Mouse (Mus musculus): ENCODE data around the gene AY074887. TPM values are rescaled to one million over a fixed set of nuclear protein-coding genes. Genes with fewer than 3 reads are reported as not detected.

AY074887 gene
- polyA plus RNA-seq, 1 experiment from 2014 or later: 1.2 TPM

- WGBS: 76% methylated on average over 16 of the region's 16 CpGs
- no peak overlapping the region for H3K4me3 ChIP-seq
- no peak overlapping the region for H3K27ac ChIP-seq (replicated peaks)
- H3K4me1 ChIP-seq: peaks cover 2% of the 10 kb centered on the region; the same call in 1 of the 2 replicates
- no peaks in the 10 kb centered on the region for H3K9me3 ChIP-seq
- no peaks in the 10 kb centered on the region for H3K36me3 ChIP-seq (replicated peaks)
- DNase-seq (ENCODE audit: low spot score): peak; percentile 11
- no peaks in the 10 kb centered on the region for H3K27me3 ChIP-seq (replicated peaks; ENCODE audit: low read depth, poor library complexity, severe bottlenecking)
Observed at GRCm38 (mm10) chr9:54946256-54946655, 4.5 kb downstream of the AY074887 start.

- Histone ChIP-seq H3K36me3 (replicated peaks) (no peaks in the 10 kb centered on the region), H3K27me3 (replicated peaks; ENCODE audit: low read depth, poor library complexity, severe bottlenecking) (no peaks in the 10 kb centered on the region), H3K4me1 (no peaks in the 10 kb centered on the region), H3K9me3 (no peaks in the 10 kb centered on the region), H3K4me3 (no peak overlapping the region), H3K27ac (replicated peaks) (no peak overlapping the region)
- DNase-seq (ENCODE audit: low spot score): no peak
- WGBS: 77% methylated on average over 2 of the region's 2 CpGs
Observed at GRCm38 (mm10) chr9:54944467-54944866, 6.3 kb downstream of the AY074887 start.

- no peak overlapping the region for H3K4me3 ChIP-seq
- no peaks in the 10 kb centered on the region for H3K4me1 ChIP-seq
- 91% methylated on average over 4 of the region's 4 CpGs for WGBS
- H3K27me3 ChIP-seq (replicated peaks; ENCODE audit: low read depth, poor library complexity, severe bottlenecking): no peaks in the 10 kb centered on the region
- DNase-seq (ENCODE audit: low spot score): no peak
- no peak overlapping the region for H3K27ac ChIP-seq (replicated peaks)
- H3K36me3 ChIP-seq (replicated peaks): peaks cover 9% of the 10 kb centered on the region; the same call in 1 of the 2 replicates
- no peaks in the 10 kb centered on the region for H3K9me3 ChIP-seq
Observed at GRCm38 (mm10) chr9:54942071-54942470, 8.7 kb downstream of the AY074887 start.

GRCm38 (mm10) chr9:54932379-54932778 lies 18.4 kb downstream of the AY074887 start:
- Histone ChIP-seq H3K9me3 (no peaks in the 10 kb centered on the region), H3K4me1 (no peaks in the 10 kb centered on the region), H3K36me3 (replicated peaks) (no peaks in the 10 kb centered on the region), H3K4me3 (no peak overlapping the region), H3K27me3 (replicated peaks; ENCODE audit: low read depth, poor library complexity, severe bottlenecking) (no peaks in the 10 kb centered on the region), H3K27ac (replicated peaks) (no peak overlapping the region)
- WGBS: 69% methylated on average over 2 of the region's 2 CpGs
- no peak for DNase-seq (ENCODE audit: low spot score)

- H3K36me3 ChIP-seq (replicated peaks): no peaks in the 10 kb centered on the region
- DNase-seq (ENCODE audit: low spot score): no peak
Observed at GRCm38 (mm10) chr9:54931765-54932164, 19.0 kb downstream of the AY074887 start.

GRCm38 (mm10) chr9:54930741-54931140 lies 20.1 kb downstream of the AY074887 start:
- DNase-seq (ENCODE audit: low spot score): no peak
- no peaks in the 10 kb centered on the region for H3K27me3 ChIP-seq (replicated peaks; ENCODE audit: low read depth, poor library complexity, severe bottlenecking)
- no peak overlapping the region for H3K27ac ChIP-seq (replicated peaks)
- H3K36me3 ChIP-seq (replicated peaks): no peaks in the 10 kb centered on the region
- no peak overlapping the region for H3K4me3 ChIP-seq
- no peaks in the 10 kb centered on the region for H3K9me3 ChIP-seq
- H3K4me1 ChIP-seq: no peaks in the 10 kb centered on the region
- 89% methylated on average over 1 of the region's 1 CpGs for WGBS

More at GRCm38 (mm10) chr9:54931765-54932164, 19.0 kb downstream of the AY074887 start:
- Histone ChIP-seq H3K27ac (replicated peaks) (no peak overlapping the region), H3K4me3 (no peak overlapping the region), H3K4me1 (no peaks in the 10 kb centered on the region), H3K27me3 (replicated peaks; ENCODE audit: low read depth, poor library complexity, severe bottlenecking) (no peaks in the 10 kb centered on the region), H3K9me3 (no peaks in the 10 kb centered on the region)
- WGBS: 6% methylated on average over 1 of the region's 1 CpGs

GRCm38 (mm10) chr9:54919946-54920345 lies 30.9 kb downstream of the AY074887 start:
- no peak for DNase-seq (ENCODE audit: low spot score)
- peaks cover 9% of the 10 kb centered on the region for H3K36me3 ChIP-seq (replicated peaks)
- WGBS: 55% methylated on average over 4 of the region's 4 CpGs
- H3K4me1 ChIP-seq: peaks cover 9% of the 10 kb centered on the region
- peaks cover 5% of the 10 kb centered on the region; the same call in 1 of the 2 replicates for H3K9me3 ChIP-seq
- H3K4me3 ChIP-seq: no peak overlapping the region
- no peaks in the 10 kb centered on the region for H3K27me3 ChIP-seq (replicated peaks; ENCODE audit: low read depth, poor library complexity, severe bottlenecking)
- H3K27ac ChIP-seq (replicated peaks): no peak overlapping the region

- Histone ChIP-seq H3K4me1 (peaks cover 9% of the 10 kb centered on the region), H3K36me3 (replicated peaks) (peaks cover 9% of the 10 kb centered on the region), H3K9me3 (peaks cover 5% of the 10 kb centered on the region; the same call in 1 of the 2 replicates), H3K27me3 (replicated peaks; ENCODE audit: low read depth, poor library complexity, severe bottlenecking) (no peaks in the 10 kb centered on the region), H3K27ac (replicated peaks) (no peak overlapping the region), H3K4me3 (no peak overlapping the region)
- 95% methylated on average over 5 of the region's 5 CpGs for WGBS
- DNase-seq (ENCODE audit: low spot score): no peak
Observed at GRCm38 (mm10) chr9:54918781-54919180, 32.0 kb downstream of the AY074887 start.

- H3K27ac ChIP-seq (replicated peaks): no peak overlapping the region
- peak overlapping the region; percentile 72; the same call in 1 of the 2 replicates for H3K4me3 ChIP-seq
- peaks cover 9% of the 10 kb centered on the region for H3K36me3 ChIP-seq (replicated peaks)
- H3K4me1 ChIP-seq: peaks cover 9% of the 10 kb centered on the region
- no peak for DNase-seq (ENCODE audit: low spot score)
- no peaks in the 10 kb centered on the region for H3K27me3 ChIP-seq (replicated peaks; ENCODE audit: low read depth, poor library complexity, severe bottlenecking)
- 77% methylated on average over 2 of the region's 2 CpGs for WGBS
- peaks cover 5% of the 10 kb centered on the region; the same call in 1 of the 2 replicates for H3K9me3 ChIP-seq
Observed at GRCm38 (mm10) chr9:54918191-54918590, 32.6 kb downstream of the AY074887 start.

- peak within 1 kb of the TSS; percentile 74 for H3K27ac ChIP-seq (replicated peaks)
- H3K4me1 ChIP-seq: peaks cover 9% of the 10 kb centered on the region
- WGBS: under 1% methylated on average over 34 of the region's 34 CpGs
- H3K27me3 ChIP-seq (replicated peaks; ENCODE audit: low read depth, poor library complexity, severe bottlenecking): no peaks in the 10 kb centered on the region
- peaks cover 2% of the 10 kb centered on the region for H3K36me3 ChIP-seq (replicated peaks)
- H3K9me3 ChIP-seq: no peaks in the 10 kb centered on the region
- peak within 1 kb of the TSS; percentile 72 for H3K4me3 ChIP-seq
- peak; percentile 93 for DNase-seq (ENCODE audit: low spot score)
Observed at GRCm38 (mm10) chr9:54917010-54917677, 33.7 kb downstream of the AY074887 start, which contains the start of gene Hykk. Hykk (plus strand) TSS chr9:54917283.

- H3K4me1 ChIP-seq: peaks cover 9% of the 10 kb centered on the region
- no peaks in the 10 kb centered on the region for H3K27me3 ChIP-seq (replicated peaks; ENCODE audit: low read depth, poor library complexity, severe bottlenecking)
- H3K4me3 ChIP-seq: peak overlapping the region; percentile 72
- 68% methylated on average over 8 of the region's 8 CpGs for WGBS
- peaks cover 7% of the 10 kb centered on the region for H3K36me3 ChIP-seq (replicated peaks)
- no peaks in the 10 kb centered on the region for H3K9me3 ChIP-seq
- no peak overlapping the region for H3K27ac ChIP-seq (replicated peaks)
- no peak for DNase-seq (ENCODE audit: low spot score)
Observed at GRCm38 (mm10) chr9:54916401-54916800, 34.4 kb downstream of the AY074887 start.

GRCm38 (mm10) chr9:54915576-54915975 lies 35.2 kb downstream of the AY074887 start:
- Histone ChIP-seq H3K27me3 (replicated peaks; ENCODE audit: low read depth, poor library complexity, severe bottlenecking) (no peaks in the 10 kb centered on the region), H3K4me3 (no peak overlapping the region), H3K9me3 (no peaks in the 10 kb centered on the region), H3K4me1 (peaks cover 9% of the 10 kb centered on the region), H3K27ac (replicated peaks) (no peak overlapping the region), H3K36me3 (replicated peaks) (peaks cover 15% of the 10 kb centered on the region)
- DNase-seq (ENCODE audit: low spot score): no peak
- WGBS: 65% methylated on average over 7 of the region's 7 CpGs

- Histone ChIP-seq H3K4me3 (no peak overlapping the region), H3K9me3 (no peaks in the 10 kb centered on the region), H3K36me3 (replicated peaks) (peaks cover 75% of the 10 kb centered on the region), H3K27ac (replicated peaks) (no peak overlapping the region), H3K4me1 (no peaks in the 10 kb centered on the region), H3K27me3 (replicated peaks; ENCODE audit: low read depth, poor library complexity, severe bottlenecking) (no peaks in the 10 kb centered on the region)
- WGBS: 90% methylated on average over 5 of the region's 5 CpGs
- DNase-seq (ENCODE audit: low spot score): no peak
Observed at GRCm38 (mm10) chr9:54909446-54909845, 41.4 kb downstream of the AY074887 start.

All from embryonic facial prominence, embryonic 10.5 days (tissue).